Comparison of ENCODE assay signal across 23 mouse cellular contexts in the genomic region with DNA sequence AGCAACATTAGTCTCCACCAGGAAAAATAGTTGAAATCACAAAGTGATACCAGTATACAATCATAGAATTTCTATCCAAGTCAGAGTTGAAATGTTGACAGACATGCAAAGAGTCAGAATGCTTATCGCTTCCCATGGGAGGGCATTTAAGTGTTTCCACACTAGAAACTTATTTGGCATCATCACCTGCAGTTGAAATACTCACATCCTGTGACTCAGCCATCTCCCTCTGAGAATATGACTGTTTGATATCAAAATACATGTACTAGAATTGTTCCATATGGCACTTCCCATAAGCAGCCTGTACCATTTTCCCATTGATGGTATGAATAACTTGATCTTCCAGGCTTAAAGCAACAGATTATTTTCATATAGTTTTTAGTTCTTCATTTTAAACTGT.
"Had no signal": no experiment of that assay in that cellular context is flagged by ENCODE, and none has a peak within 500 bp of the region (broad histone marks: within the 10 kb centered on the region; RNA-seq: fewer than 3 reads in every experiment).

No protein-coding gene starts in this region.

- DNase-seq: gastrocnemius, adult 2 months; gastrocnemius, postnatal 10 days; gastrocnemius, postnatal 25 days; heart, adult 2 months; heart, postnatal 10 days; heart, postnatal 4 days; kidney, adult 18-20 months; kidney, adult 8-10 months; kidney, postnatal 10 days; kidney, postnatal 25 days; kidney, postnatal 4 days; liver; liver, embryonic 13.5 days had no signal

- H3K27me3 ChIP-seq: heart, embryonic 12.5 days; hindbrain, embryonic 12.5 days; intestine, embryonic 15.5 days; limb, embryonic 12.5 days; liver, embryonic 13.5 days; liver, embryonic 15.5 days had no signal

- H3K4me3 ChIP-seq: gastrocnemius, adult 2 months; heart, adult 2 months; heart, embryonic 10.5 days; heart, embryonic 12.5 days; hindbrain, embryonic 10.5 days; hindbrain, embryonic 12.5 days; intestine, embryonic 15.5 days; layer of hippocampus, adult 2 months; left cerebral cortex, adult 2 months; limb, embryonic 10.5 days; limb, embryonic 12.5 days; liver, embryonic 13.5 days; liver, embryonic 15.5 days had no signal

- H3K36me3 ChIP-seq: heart, embryonic 10.5 days; heart, embryonic 12.5 days; hindbrain, embryonic 10.5 days; hindbrain, embryonic 12.5 days; intestine, embryonic 15.5 days; limb, embryonic 10.5 days; limb, embryonic 12.5 days; liver, embryonic 13.5 days; liver, embryonic 15.5 days had no signal
